In the genomic region with DNA sequence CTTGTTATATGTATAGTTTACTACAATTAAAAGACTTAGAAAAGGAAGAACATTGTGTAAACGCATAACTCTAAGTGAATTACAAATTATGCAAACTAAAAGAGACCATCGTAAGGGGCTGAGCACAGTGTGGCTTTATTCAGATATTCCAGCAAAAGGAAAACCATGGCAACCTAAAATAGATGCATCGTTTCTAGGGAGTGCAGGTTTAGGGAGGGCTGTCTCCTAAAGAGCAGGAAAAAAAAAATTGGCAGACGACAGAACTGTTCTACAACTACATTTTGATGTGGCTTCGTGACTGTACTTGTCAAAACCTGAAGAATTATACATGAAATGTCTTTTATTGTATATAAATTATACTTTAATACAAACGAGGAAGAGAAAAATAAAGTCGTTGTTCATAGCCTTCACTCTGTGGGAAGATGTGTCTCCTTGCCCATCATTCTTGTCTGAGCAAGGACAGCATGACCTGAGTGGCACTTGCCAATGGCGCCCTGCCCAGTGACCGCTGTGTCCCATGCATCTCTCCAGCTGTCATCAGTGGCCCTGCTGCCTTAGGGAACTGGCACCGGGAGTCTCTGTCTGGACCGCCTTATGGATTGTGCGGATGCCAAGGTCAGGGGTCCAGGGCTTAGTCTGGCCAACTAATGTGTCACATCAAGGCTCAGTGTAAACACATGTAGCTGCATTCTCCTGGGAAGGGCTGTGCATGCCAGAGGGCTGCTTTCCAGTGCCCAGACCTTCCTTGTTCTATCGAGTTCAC, we compare ENCODE assay signal across 11 mouse cellular contexts.
DNase-seq lines count a peak whose midpoint lies in the region; ATAC-seq lines count a peak whose summit lies in the region.
"Had no signal": no experiment of that assay in that cellular context is flagged by ENCODE, and none has a peak within 500 bp of the region (broad histone marks: within the 10 kb centered on the region; RNA-seq: fewer than 3 reads in every experiment).

No protein-coding gene starts in this region.

- no peak overlapping the region; the same call in 1 of the 2 replicates for H3K27ac ChIP-seq in forebrain, embryonic 14.5 days (ENCODE audit: low read depth, low read length)
- no peak overlapping the region for H3K27ac ChIP-seq in forebrain, embryonic 11.5 days (ENCODE audit: low read depth, low read length)

- no peak overlapping the region for H3K4me2 ChIP-seq in forebrain, embryonic 14.5 days (ENCODE audit: low read length)
- no peak overlapping the region for H3K4me2 ChIP-seq in forebrain, embryonic 11.5 days (ENCODE audit: low read depth, low read length, severe bottlenecking)

- ATAC-seq in forebrain, embryonic 14.5 days, result no peak
- ATAC-seq in forebrain, embryonic 11.5 days (replicated peaks; ENCODE audit: low FRiP score), result no peak
- ATAC-seq in megakaryocyte-erythroid progenitor cell, adult 5-6 weeks (replicated peaks; ENCODE audit: low FRiP score, low TSS enrichment, poor library complexity, severe bottlenecking), result no peak
- ATAC-seq: inflammation-experienced regulatory T-cells, adult 6 months; Patski had no signal

- DNase-seq in forebrain, embryonic 14.5 days (ENCODE audit: low spot score), result peak; percentile 19
- no peak for DNase-seq in forebrain, embryonic 11.5 days (ENCODE audit: low spot score)
- peak; percentile 97 for DNase-seq in left cerebral cortex, postnatal 4 days
- no peak for DNase-seq in left cerebral cortex, adult 11 months (ENCODE audit: low spot score)
- peak; percentile 91 for DNase-seq in cerebellum, adult 8-10 months
- peak; percentile 61 for DNase-seq in heart, postnatal 4 days
- DNase-seq in natural killer cell, adult 2 months (ENCODE audit: low spot score in 2 of 2), result no peak
- DNase-seq: lung, adult 2 months had no signal

- H3K27me3 ChIP-seq in forebrain, embryonic 14.5 days (replicated peaks; ENCODE audit: control insufficient read depth, insufficient read depth, low read length), result no peaks in the 10 kb centered on the region
- no peaks in the 10 kb centered on the region for H3K27me3 ChIP-seq in forebrain, embryonic 11.5 days (ENCODE audit: control insufficient read depth, insufficient read depth, low read length)

- intact Hi-C loops in left cerebral cortex, postnatal 4 days (cut with DNase I), result no loop called here

- WGBS in forebrain, embryonic 14.5 days, result 73% methylated on average over 13 of the region's 13 CpGs
- WGBS in forebrain, embryonic 11.5 days, result 85% methylated on average over 13 of the region's 13 CpGs

- no peaks in the 10 kb centered on the region for H3K36me3 ChIP-seq in forebrain, embryonic 14.5 days (ENCODE audit: control insufficient read depth, insufficient read depth, low read length)
- no peaks in the 10 kb centered on the region for H3K36me3 ChIP-seq in forebrain, embryonic 11.5 days (ENCODE audit: control insufficient read depth, insufficient read depth, low read length)

- H3K4me1 ChIP-seq in forebrain, embryonic 14.5 days (ENCODE audit: control insufficient read depth, insufficient read depth, low read length), result no peaks in the 10 kb centered on the region
- H3K4me1 ChIP-seq in forebrain, embryonic 11.5 days (replicated peaks; ENCODE audit: control insufficient read depth, insufficient read depth, low read length), result no peaks in the 10 kb centered on the region

- H3K9me3 ChIP-seq in forebrain, embryonic 14.5 days (replicated peaks; ENCODE audit: control insufficient read depth, low read length), result no peaks in the 10 kb centered on the region
- no peaks in the 10 kb centered on the region for H3K9me3 ChIP-seq in forebrain, embryonic 11.5 days (ENCODE audit: control insufficient read depth, low read length)

- H3K4me3 ChIP-seq in forebrain, embryonic 14.5 days (ENCODE audit: low read depth, low read length), result no peak overlapping the region
- no peak overlapping the region for H3K4me3 ChIP-seq in forebrain, embryonic 11.5 days (ENCODE audit: low read depth, low read length)

- no peak overlapping the region for H3K9ac ChIP-seq in forebrain, embryonic 14.5 days (ENCODE audit: low read length)
- H3K9ac ChIP-seq in forebrain, embryonic 11.5 days (ENCODE audit: low read length), result no peak overlapping the region

Comparison
In these comparisons a context has a peak if more than half of its experiments do, and no peak if none do; other contexts are left out.
1. DNase-seq: peak in forebrain, embryonic 14.5 days (single experiment), left cerebral cortex, postnatal 4 days (single experiment), cerebellum, adult 8-10 months (single experiment) and heart, postnatal 4 days (single experiment); none in forebrain, embryonic 11.5 days (single experiment), left cerebral cortex, adult 11 months (single experiment) and natural killer cell, adult 2 months (0 of 2).